Mouse (Mus musculus) CD4-positive, CD25-positive, alpha-beta regulatory T cell, adult 9 weeks (primary cell): ENCODE measurements around the gene Klf7. TPM values are rescaled to one million over a fixed set of nuclear protein-coding genes. Genes with fewer than 3 reads are reported as not detected.

Experiments
- polyA plus RNA-seq: library from polyadenylated mRNA; unstranded; fragments of 100-300 nt; shearing (Covaris generic); gene quantifications from one replicate; pipeline ENCODE4 v1.2.1, GENCODE M21; 2017

The Klf7 gene
- 44.2 TPM for polyA plus RNA-seq

GRCm38 (mm10) chr1:64121559-64122465, at the start of gene Klf7:
Klf7 (minus strand) TSS chr1:64122282.

